Mouse (Mus musculus): ENCODE results near the gene Olfr73. TPM values are rescaled to one million over a fixed set of nuclear protein-coding genes. Genes with fewer than 3 reads are reported as not detected.

The Olfr73 gene
- polyA plus RNA-seq, 1 experiment from 2014 or later, result not detected

Other genes with a start within 250 kb of the Olfr73 start
- gene Olfr1143, start 237.1 kb downstream of the Olfr73 start, polyA plus RNA-seq (2014; fragmentation: Nextera tagmentation; extraction: Ambion mirVana), result not detected in 2 replicates
- gene Olfr1145, start 227.9 kb downstream of the Olfr73 start, polyA plus RNA-seq (2014; fragmentation: Nextera tagmentation; extraction: Ambion mirVana), result not detected in 2 replicates
- gene Olfr1148, start 207.2 kb downstream of the Olfr73 start, polyA plus RNA-seq (2014; fragmentation: Nextera tagmentation; extraction: Ambion mirVana), result not detected in 2 replicates
- not detected in 2 replicates for gene Olfr1150-ps1, start 193.7 kb downstream of the Olfr73 start, polyA plus RNA-seq (2014; fragmentation: Nextera tagmentation; extraction: Ambion mirVana)
- gene Olfr1151, start 181.8 kb downstream of the Olfr73 start, polyA plus RNA-seq (2014; fragmentation: Nextera tagmentation; extraction: Ambion mirVana), result not detected in 2 replicates
- gene Olfr1152, start 171.2 kb downstream of the Olfr73 start, polyA plus RNA-seq (2014; fragmentation: Nextera tagmentation; extraction: Ambion mirVana), result not detected in 2 replicates
- not detected in 2 replicates for gene Olfr1153, start 142.7 kb downstream of the Olfr73 start, polyA plus RNA-seq (2014; fragmentation: Nextera tagmentation; extraction: Ambion mirVana)
- gene Olfr1154, start 132.5 kb downstream of the Olfr73 start, polyA plus RNA-seq (2014; fragmentation: Nextera tagmentation; extraction: Ambion mirVana), result not detected in 2 replicates
- gene Olfr1155, start 92.6 kb downstream of the Olfr73 start, polyA plus RNA-seq (2014; fragmentation: Nextera tagmentation; extraction: Ambion mirVana), result not detected in 2 replicates
- gene Olfr1156, start 84.6 kb downstream of the Olfr73 start, polyA plus RNA-seq (2014; fragmentation: Nextera tagmentation; extraction: Ambion mirVana), result not detected in 2 replicates
- gene Olfr1157, start 69.4 kb downstream of the Olfr73 start, polyA plus RNA-seq (2014; fragmentation: Nextera tagmentation; extraction: Ambion mirVana), result not detected in 2 replicates
- not detected in 2 replicates for gene Olfr74, start 63.0 kb downstream of the Olfr73 start, polyA plus RNA-seq (2014; fragmentation: Nextera tagmentation; extraction: Ambion mirVana)
- gene Olfr1158, start 47.6 kb downstream of the Olfr73 start, polyA plus RNA-seq (2014; fragmentation: Nextera tagmentation; extraction: Ambion mirVana), result not detected in 2 replicates
- not detected in 2 replicates for gene Olfr1160, start 29.4 kb downstream of the Olfr73 start, polyA plus RNA-seq (2014; fragmentation: Nextera tagmentation; extraction: Ambion mirVana)
- not detected in 2 replicates for gene Olfr1161, start 14.9 kb downstream of the Olfr73 start, polyA plus RNA-seq (2014; fragmentation: Nextera tagmentation; extraction: Ambion mirVana)
- gene Olfr1162, start 13.4 kb upstream of the Olfr73 start, polyA plus RNA-seq (2014; fragmentation: Nextera tagmentation; extraction: Ambion mirVana), result not detected in 2 replicates
- gene Olfr1163, start 34.1 kb upstream of the Olfr73 start, polyA plus RNA-seq (2014; fragmentation: Nextera tagmentation; extraction: Ambion mirVana), result not detected in 2 replicates
- not detected in 2 replicates for gene Olfr1164, start 56.3 kb upstream of the Olfr73 start, polyA plus RNA-seq (2014; fragmentation: Nextera tagmentation; extraction: Ambion mirVana)
- gene Olfr1166, start 90.6 kb upstream of the Olfr73 start, polyA plus RNA-seq (2014; fragmentation: Nextera tagmentation; extraction: Ambion mirVana), result not detected in 2 replicates
- not detected in 2 replicates for gene Olfr1167, start 117.5 kb upstream of the Olfr73 start, polyA plus RNA-seq (2014; fragmentation: Nextera tagmentation; extraction: Ambion mirVana)
- gene Olfr1168, start 144.2 kb upstream of the Olfr73 start, polyA plus RNA-seq (2014; fragmentation: Nextera tagmentation; extraction: Ambion mirVana), result not detected in 2 replicates
- gene Olfr1170, start 190.6 kb upstream of the Olfr73 start, polyA plus RNA-seq (2014; fragmentation: Nextera tagmentation; extraction: Ambion mirVana), result not detected in 2 replicates
- gene Olfr1173, start 242.2 kb upstream of the Olfr73 start, polyA plus RNA-seq (2014; fragmentation: Nextera tagmentation; extraction: Ambion mirVana), result not detected in 2 replicates